Mouse (Mus musculus) bone marrow macrophage, adult 2 months (primary cell): Measurements from ENCODE around the gene Alox8.

Experiments used
- CTCF ChIP-seq: IDR thresholded peaks from 2 replicates; pipeline ENCODE4 v1.5.1; 2012; ENCODE audit warnings: low read depth, mild to moderate bottlenecking, low read length, moderate library complexity
- POLR2A ChIP-seq: IDR thresholded peaks from 2 replicates; pipeline ENCODE4 v1.6.1; 2012; ENCODE audit warnings: mild to moderate bottlenecking, low read depth, low read length, borderline replicate concordance

- TF ChIP-seq CTCF (no peak), POLR2A (no peak)
Measured at GRCm38 (mm10) chr11:69147546-69147945, 50.1 kb downstream of the Alox8 start.
